Mouse (Mus musculus) CD4-positive, CD25-positive, alpha-beta regulatory T cell, adult 2 months (primary cell): ENCODE results near the gene 1700029F12Rik.

Experiments
- DNase-seq: peaks from one replicate; pipeline ENCODE4 v3.0.0-alpha.2; 2012; ENCODE audit warnings: low read depth, low spot score

1700029F12Rik gene

DNA sequence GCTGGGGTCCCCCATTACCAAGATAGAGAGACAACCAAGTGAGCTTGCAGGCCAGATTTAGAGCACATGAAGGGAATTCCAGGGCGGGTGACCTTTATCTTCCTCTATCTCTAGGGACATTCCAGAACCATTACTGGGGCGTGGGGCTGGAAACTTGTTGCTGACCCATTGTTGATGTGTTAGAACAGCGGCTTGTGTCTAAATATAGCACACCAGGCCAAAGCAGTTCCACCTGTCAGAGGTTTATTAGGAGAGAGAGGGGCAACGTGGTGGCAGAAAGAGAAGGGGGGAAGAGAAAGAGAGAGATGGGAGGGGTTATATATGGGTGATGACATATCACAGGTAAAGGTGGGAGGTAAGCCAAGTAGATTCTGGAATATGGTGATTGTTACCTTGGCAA is 12.3 kb downstream of the 1700029F12Rik start:
- DNase-seq, result no peak

DNA sequence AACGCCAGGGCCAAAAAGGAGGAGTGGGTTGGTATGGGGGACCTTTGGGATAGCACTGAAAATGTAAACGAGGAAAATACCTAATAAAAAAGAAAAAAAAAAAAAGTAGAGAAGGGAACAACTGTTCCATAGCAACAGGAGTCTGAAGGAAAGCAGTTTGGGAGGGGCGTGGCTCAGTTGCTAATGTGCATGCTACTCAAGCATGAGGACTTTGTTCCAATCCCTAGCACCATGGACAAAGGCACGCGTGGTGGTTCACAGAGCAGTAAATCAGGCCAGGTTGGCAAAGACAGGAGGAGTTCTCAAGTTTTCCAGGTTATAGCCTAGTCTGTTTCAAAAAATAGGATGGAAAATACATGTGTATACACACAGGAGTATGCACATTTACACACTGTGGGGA is 14.0 kb downstream of the 1700029F12Rik start:
- no peak for DNase-seq

DNA sequence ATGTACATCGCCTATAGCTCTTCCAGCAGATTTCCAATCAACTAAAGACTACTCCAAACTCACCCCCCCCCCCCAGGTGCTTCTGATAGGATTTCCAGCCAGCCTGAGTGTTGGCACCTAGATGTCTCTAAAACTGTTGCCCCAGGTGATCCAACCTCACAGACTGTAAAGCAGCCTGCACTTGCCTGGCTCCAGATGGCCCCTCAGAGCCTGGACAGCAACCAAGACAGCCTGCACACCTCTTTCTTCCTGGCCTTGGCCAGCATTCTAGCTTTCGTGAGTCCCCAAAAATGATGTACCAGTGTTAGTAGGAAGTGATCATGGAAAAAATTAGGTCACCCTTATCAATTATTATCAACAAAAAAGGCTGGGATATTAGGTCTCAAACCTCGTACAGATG is 16.5 kb downstream of the 1700029F12Rik start:
- DNase-seq, result no peak

DNA sequence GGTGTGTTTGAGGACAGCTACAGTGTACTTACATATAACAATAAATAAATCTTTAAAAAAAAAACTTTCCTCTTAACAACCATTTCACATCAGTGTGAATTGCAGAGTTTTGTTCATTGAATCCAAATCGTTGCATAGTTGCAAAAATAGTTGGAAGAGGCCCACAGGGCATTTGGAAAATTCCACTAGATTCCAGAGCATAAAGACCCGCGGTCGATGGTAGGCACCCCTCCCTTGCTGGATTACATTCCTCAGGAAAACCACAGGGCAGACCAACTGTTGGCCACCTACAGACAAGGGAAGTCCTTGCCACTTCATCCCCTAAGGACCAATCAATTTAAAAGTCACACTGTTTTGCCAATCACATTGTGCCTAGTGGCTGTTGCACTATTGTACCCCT is 19.8 kb downstream of the 1700029F12Rik start:
- DNase-seq, result no peak

DNA sequence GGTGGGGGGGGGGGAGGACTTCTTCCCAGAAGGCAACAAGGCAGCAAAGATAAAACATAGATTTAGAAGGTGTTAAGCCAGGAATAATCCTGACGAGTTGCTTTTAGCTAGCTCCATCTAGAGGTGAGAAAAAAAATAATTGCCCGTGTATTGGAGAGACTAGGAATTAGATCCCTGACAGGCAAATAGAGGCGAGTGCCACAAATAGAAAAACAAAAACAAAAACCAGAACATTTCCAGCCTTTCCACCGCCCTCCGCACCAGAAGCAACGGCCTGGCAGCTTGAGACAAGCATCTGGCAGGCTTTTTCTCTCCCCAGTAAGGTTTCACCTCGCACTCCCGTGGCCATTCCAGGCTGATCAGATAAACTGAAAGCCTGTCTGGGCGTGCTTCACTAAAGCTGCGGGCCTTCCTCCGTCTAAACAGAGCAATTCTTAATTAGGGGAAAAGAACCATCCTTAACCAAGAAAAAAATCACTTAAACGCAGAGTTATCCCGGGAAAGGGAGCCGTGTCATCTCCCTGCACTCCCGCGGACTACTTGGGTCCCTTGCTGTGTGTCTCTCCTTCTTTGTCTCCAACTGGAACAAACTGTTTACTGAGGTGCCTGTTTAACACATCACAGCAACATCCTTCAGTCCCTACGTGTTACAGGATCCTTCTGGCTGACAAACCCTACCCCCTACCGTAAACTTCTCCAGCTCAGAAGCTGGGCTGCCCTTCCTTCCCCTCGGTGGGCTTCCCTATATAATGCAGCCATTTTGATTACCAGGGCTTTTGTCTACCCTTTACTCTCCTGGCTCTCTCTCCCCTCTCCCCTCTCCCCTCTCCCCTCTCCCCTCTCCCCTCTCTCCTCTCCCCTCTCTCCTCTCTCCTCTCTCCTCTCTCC is 25.7 kb downstream of the 1700029F12Rik start:
- peak; percentile 43 for DNase-seq

DNA sequence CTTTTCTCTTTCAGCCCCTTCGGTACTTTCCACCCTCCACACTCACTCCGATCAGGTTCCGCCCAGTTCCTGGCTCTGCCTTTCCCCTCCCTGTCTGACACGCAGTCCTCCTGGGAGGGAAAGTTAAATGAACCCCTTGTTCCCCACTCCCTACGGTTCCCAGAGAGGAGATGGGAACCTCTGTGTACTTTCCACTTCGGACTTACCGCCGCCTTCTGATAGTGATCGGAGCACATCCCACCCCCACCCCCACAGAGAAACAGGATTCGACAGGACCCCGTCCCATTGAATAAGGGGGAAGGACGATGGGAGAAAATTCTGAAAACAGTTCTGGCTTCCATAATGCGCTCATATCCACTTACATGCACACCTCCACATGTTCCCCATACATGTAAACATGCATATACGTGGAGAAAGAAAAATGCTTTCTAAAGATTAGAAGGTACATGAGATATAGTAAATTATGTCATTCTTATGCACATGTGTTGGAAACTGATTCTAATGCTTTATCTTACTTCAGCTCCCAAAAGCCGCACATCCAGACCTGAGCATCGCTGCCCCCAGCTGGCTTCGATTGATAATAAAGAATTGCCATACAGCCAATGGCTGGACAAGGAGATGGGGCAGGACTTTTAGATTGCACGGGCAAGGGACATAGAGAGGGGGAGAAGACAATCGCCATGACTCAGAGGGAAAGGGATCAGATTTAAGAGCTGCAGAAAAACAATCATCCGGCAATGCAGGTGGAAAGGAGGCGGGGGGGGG is 26.5 kb downstream of the 1700029F12Rik start:
- peak; percentile 11 for DNase-seq

DNA sequence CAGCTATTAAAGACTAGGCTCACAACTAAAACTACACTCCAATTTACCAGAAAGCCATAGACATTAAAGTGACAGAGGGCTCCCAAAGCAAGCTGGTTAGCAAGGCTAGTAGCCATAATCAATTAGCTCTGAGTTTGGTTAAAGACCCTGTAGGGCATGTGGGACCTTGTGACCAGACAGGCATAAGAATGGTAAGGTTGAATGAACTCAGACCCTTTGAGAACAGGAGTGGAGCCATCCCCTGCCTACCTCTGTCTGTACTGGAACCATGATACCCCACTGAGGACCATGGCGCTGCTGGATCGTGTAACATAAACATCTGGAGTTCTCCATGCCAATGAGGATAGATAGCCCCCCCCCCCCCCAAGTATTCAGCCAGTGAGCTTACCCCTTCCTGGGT is 27.4 kb downstream of the 1700029F12Rik start:
- no peak for DNase-seq

DNA sequence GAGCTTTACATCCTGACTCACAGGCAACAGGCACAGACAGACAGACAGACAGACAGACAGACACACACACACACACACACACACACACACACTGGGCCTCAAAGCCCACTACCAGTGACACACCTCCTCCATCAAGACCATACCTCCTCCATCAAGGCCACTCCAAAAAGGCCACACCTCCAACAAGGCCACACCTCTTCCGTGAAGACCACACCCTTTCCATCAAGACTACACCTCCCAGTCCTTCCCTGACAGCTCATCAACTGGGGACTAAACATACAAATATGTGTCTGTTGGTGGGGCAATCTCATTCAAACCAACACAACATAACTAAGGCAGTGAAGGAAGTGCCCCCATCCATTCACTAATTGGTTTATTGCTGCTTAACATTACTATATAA is 37.1 kb downstream of the 1700029F12Rik start:
- no peak for DNase-seq

DNA sequence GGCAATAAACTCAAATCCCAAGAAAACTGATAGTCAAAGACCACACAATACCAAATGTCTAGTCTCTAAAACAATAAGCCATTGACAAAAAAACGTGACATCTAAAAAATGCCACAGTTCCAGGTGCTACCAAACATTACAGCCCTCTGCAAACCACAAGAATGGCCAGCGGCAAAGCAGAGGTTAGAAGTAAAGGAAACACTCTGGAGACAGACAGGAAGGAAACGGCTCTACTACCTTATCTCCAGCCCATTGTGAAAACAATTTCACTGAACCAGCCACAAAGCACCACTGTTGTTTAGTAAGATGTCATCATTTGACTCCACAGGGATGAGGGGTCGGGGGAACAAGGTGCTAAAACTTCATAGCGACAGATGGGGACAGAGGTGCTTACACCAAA is 38.9 kb downstream of the 1700029F12Rik start:
- DNase-seq, result no peak

DNA sequence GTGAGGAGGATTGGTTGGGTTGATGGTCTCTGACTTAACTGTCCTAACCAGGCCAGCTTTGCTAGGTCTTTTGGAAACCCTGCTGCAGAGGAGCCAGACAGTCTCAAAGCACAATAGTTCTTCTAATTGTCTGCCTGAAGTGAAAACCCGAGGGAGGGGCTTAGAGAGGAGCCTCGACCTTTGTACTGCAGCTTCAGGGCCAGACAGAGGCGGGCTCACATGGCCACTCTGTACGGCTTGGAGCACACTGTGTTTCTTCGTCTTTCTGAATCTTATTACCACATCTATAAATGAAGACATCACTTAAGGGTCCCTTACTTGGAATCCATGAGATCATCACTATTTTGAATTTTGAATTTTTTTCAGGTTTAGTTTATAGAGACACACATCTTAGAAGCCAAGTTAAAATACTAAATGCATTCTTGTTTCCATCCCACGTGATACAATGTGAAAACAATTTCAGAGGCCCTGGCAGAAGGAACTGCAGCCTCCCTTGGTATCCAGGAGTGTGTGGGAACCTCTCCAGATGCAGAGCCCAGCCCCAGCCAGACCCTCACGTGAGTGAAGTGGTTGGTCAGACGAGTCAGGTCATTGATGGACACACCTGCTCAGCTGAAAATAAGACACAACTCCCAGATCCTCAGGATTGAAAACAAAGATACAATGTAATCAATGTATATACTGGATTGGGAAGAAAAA is 40.7 kb downstream of the 1700029F12Rik start:
- no peak for DNase-seq

DNA sequence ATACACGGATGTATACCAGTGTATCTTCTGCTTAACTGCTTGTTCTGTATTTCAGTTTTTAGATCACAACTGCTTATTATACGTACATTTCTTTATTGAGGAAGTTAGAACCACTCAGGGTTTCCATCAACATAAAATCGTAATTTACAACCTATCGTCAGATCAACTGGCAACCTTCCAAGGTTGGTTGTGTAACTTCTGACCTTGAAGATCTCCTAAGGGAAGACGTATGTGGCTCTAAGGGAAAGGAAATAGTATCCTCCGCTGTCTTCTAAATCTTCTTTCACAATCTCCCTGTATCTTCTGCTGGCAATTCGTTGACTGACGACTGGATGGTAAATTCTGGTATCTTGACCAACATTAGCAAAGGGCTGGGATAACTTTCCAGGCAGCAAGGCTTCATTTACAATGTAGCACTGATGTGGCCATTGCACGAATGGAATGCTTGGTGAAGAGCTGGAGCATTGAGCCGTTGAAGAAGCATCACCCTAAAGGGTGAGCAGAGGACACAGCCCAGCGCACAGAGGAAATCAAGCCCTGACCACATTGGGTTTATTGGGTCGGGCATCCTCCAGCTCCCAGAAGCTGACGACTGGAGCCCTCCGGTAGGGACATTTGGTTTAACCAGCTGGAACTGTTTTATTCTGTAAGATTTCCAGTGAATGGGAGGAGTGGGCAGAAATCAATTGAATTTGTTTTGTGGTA is 43.4 kb downstream of the 1700029F12Rik start:
- no peak for DNase-seq

DNA sequence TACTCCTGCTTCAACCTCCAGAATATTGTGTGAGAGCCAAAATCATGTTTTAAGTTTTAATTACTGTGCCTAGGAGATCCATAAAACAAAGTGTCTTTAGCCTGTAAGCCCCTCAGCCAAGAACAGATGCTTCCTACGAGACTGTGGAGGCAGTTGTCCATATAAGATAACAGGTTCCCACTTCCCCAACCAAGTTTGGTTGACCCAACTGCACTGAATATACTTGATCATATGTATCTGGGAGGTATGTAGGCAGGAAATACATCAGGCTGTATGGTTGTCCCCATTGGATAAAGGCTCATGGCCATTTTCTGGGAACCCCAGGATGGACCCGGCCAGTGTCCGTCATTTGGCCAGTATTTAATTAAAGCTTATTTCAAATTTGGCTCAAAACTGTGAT is 44.1 kb downstream of the 1700029F12Rik start:
- DNase-seq, result no peak

DNA sequence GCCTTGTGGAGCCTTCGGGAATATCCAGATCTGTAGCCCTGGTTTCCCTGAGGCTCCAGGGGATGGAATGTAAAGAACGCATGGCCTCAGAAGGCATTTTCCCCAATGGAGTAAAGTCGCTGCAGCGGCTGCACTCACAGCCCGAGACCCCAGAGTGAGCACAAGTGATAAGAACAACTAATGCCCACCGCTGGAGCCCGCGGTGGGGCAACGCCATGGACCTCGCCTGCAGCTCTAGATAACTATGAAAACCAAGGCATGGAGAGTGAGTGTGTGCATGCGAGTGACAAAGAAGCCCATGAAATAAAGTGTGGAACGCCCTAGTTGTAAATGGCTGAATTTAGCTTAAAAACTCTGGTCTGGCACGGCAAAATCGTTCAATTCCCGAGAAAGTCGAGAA is 45.0 kb downstream of the 1700029F12Rik start:
- no peak for DNase-seq

DNA sequence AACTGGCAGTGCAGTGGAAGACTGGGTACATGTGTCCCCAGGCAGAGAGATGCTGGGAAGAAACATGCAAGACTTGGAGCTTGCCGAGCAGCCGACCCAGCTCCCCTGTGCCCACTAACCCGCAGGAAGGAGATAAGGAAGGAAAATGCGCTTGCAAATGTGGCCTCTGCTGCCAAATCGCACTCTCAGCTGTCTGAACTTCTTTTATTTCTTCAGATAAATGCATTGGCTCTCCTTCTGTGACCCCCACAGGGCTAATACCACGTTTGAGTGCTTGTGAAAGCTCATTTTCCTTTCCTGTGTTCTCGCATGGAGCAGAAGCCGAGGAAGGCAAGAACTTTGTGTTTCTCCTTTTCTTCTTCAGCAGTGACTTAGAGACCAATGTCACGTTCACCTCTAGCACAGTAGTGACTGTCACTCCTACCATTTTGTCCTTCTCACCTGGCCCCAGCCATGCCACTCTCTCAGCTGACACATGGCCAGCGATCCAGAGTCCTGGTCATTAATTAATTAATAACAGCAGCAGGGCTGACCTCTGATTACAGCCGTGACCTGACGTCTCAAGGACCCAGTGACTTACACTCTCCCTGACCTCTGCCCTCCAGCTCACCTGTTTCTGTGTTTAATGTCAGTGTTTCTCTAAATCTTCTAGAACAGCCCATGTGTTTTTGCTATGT is 48.4 kb downstream of the 1700029F12Rik start:
- no peak for DNase-seq

DNA sequence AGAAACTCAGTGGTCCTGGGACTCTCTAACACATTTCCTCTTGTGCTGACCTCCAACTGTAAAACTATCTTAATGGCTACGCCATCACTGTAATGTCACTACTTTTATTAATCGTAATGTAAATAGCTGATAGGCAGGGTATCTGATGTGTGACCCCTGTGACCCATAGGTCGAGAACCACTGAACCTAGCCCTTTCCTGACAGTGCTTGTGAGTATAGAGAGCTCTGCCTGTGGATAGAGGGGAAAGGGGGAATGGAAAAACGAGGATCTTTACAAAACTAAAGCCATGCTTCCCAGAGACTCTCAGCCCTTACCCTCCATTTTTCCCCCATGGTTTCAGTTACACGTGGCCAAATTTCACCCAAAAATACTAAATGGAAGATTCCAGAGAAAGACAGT is 49.5 kb downstream of the 1700029F12Rik start:
- no peak for DNase-seq

DNA sequence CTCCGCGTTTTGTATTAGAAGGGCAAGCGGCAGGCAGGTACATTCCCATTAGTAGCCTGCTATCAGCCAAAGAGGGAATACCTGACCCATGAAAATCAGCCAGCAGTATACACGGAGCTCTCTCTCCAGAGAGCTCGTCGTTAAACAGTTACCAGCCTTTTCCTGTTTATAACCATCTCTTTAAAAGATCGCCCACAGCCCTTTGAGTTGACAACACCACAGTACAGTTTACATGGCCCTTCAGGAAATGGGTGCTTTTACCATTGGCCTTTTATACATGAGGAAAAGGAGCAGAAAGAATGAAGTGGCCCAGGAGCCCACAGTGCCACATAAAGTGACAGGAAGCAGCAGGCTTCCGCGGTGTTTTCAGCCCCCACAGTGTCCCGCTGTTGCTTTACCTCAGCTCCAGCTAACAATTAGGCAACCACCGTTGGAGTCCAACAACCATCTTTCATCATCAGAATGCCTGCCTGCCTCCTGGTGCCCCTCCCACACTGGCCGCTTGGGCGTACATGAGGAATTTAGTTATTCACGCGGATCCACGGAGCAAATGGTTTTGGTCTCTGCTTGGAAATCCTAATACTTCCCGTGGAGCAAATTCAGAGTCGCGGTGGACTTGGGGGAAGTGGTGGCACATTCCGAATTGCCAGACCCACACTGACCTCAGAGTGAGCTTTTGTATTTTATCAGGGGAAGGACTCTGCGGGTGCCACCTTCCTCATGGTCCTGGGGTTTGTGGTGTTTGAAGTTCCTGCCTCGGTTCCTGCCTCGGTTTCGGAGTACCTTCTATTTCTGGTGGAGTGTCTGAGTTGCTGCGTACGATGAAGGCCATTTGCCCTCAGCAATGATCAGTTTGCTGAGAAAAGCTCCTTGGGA is 50.7 kb downstream of the 1700029F12Rik start:
- peak; percentile 40 for DNase-seq

DNA sequence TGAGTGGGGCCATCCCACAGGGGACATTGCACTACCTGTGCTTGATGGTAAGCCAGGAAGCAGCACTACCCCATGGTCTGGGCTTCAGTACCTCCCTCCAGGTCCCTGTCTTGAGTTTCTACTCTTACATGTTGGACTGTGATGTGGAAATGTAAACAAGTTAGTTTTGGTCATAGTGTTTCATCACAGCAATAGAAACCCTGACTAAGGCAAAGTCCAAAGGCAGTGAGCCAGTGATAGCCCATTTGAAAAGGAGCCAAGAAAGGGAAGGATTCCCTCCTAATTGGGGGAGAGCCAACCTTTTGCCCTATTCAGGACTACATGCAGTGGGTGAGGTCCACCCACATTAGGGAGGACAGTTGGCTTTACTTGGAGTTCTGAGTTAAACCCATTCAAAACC is 53.6 kb downstream of the 1700029F12Rik start:
- no peak for DNase-seq

DNA sequence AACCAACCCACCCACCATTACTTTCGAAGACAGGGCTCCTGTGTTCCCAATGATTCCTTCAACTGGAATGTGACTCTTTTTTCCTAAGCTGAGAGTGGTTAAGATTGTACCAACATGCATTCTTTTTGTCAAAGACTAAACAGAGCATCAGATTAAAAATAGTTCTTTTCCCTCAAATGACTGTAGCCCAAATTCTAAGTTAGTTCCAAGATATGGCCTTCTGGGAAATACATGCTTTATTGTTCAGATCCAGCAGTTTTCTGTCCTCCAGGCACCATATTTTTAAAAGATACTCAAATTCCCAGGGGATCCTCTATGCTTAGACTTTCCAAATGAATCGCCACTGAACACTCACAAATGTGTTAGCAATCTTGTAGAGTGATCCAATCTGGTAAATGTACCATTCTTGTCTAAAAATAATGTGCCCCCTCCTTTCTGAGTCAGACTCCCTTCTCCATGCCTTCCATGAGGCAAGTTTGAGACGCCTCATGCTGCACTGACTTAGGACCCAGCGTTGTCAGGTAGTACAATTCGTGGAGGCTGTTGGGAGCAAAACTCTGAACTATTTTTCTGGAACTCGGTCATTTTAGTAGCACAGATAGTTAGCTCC is 57.1 kb downstream of the 1700029F12Rik start:
- no peak for DNase-seq

DNA sequence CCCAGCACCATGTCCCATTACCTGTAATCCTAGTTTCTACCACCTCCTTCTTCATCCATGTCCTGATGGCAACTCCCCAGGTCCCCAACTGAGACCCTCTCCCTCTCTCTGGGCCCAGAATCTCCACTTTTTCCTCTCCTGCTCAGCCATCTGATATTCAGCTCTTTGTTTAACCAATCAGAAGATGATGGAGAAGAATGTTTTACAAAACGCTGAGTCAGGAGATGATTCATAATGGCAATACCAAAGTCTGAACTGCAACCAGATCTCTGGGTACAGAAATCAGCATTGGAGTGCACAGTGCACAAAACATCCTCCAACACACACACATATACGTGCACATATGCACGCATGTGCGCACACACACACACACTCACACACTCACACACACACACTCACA is 60.8 kb downstream of the 1700029F12Rik start:
- DNase-seq, result no peak
